Mouse (Mus musculus) lung, postnatal 0 days (tissue): ENCODE data around the gene Ccdc121.

Experiments
- CTCF ChIP-seq: IDR thresholded peaks from 2 replicates; pipeline ENCODE4 v1.5.1; 2016; ENCODE audit warnings: antibody characterized with exemption, mild to moderate bottlenecking
- EP300 ChIP-seq: IDR thresholded peaks from 2 replicates; pipeline ENCODE4 v1.6.1; 2016; ENCODE audit warnings: antibody characterized with exemption, mild to moderate bottlenecking, control low read depth

GRCm38 (mm10) chr1:181461484-181461883 is 49.8 kb downstream of the Ccdc121 start:
- TF ChIP-seq CTCF (no peak), EP300 (no peak)
